In the genomic region with DNA sequence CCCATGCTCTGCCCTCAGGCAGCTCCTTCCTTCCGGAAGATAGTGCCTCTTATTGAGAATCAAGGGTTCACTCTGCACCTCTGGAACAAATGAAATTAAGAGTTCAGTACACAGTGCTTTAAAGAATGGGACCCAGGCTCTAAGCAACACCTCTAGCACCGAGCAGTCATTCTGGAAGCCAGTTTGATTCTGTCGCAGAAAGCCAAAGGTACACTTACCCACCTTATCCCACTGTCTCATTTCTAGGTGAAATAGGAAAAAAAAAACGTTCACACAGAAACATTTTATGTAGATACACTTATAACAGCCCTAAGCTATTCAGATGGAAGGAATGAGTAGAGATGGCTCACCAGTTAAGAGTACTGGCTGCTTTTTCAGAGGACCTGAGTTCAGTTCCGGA, we compare ENCODE assay signal across 8 mouse cellular contexts. TPM values are rescaled to one million over a fixed set of nuclear protein-coding genes. Genes with fewer than 3 reads are reported as not detected.
DNase-seq lines count a peak whose midpoint lies in the region; ATAC-seq and TF ChIP-seq lines count a peak whose summit lies in the region.

Gene Ephx4, plus strand, starts transcription at position 301 of the 400 bp plus-strand sequence.

- TF ChIP-seq CTCF in liver, adult 2 months (IDR thresholded peaks at IDR 0.05; ENCODE audit: low read depth, low read length): no peak
- TF ChIP-seq CTCF in intestine, postnatal 0 days (IDR thresholded peaks at IDR 0.05; ENCODE audit: low read depth): no peak

- no peaks in the 10 kb centered on the region for H3K9me3 ChIP-seq in embryonic facial prominence, embryonic 15.5 days (replicated peaks)
- H3K9me3 ChIP-seq in intestine, postnatal 0 days (ENCODE audit: control insufficient read depth): no peaks in the 10 kb centered on the region
- H3K9me3 ChIP-seq in midbrain, embryonic 16.5 days (replicated peaks; ENCODE audit: control insufficient read depth, low read length, poor library complexity, severe bottlenecking): no peaks in the 10 kb centered on the region

- peaks cover 11% of the 10 kb centered on the region for H3K27me3 ChIP-seq in liver, adult 2 months (ENCODE audit: control insufficient read depth, insufficient read depth, low read length)
- peaks cover 26% of the 10 kb centered on the region for H3K27me3 ChIP-seq in embryonic facial prominence, embryonic 15.5 days
- peaks cover 32% of the 10 kb centered on the region for H3K27me3 ChIP-seq in intestine, postnatal 0 days (replicated peaks; ENCODE audit: control insufficient read depth, insufficient read depth, low read length)
- H3K27me3 ChIP-seq in midbrain, embryonic 16.5 days (ENCODE audit: control insufficient read depth, insufficient read depth, low read depth, low read length): peaks cover 11% of the 10 kb centered on the region

- H3K27ac ChIP-seq in liver, adult 2 months (replicated peaks; ENCODE audit: insufficient read depth, low read depth, low read length): no peak within 1 kb of the TSS
- H3K27ac ChIP-seq in embryonic facial prominence, embryonic 15.5 days (replicated peaks): no peak within 1 kb of the TSS
- no peak within 1 kb of the TSS for H3K27ac ChIP-seq in intestine, postnatal 0 days (ENCODE audit: low read depth, low read length)
- no peak within 1 kb of the TSS for H3K27ac ChIP-seq in midbrain, embryonic 16.5 days (ENCODE audit: low read length)

- no peak for DNase-seq in liver, adult 2 months (ENCODE audit: extremely low read depth, low read depth, low spot score)
- DNase-seq in liver: no peak
- no peak for DNase-seq in T-cell, adult 2 months (ENCODE audit: low spot score)
- no peak for DNase-seq in right cerebral cortex, postnatal 10 days (ENCODE audit: low spot score in 2 of 2)
- no peak for DNase-seq in adrenal gland, adult 2 months

- WGBS in liver, adult 2 months: 36% methylated on average over 5 of the region's 5 CpGs
- 11% methylated on average over 5 of the region's 5 CpGs for WGBS in embryonic facial prominence, embryonic 15.5 days
- 29% methylated on average over 5 of the region's 5 CpGs for WGBS in intestine, postnatal 0 days
- 18% methylated on average over 5 of the region's 5 CpGs for WGBS in midbrain, embryonic 16.5 days

- H3K36me3 ChIP-seq in liver, adult 2 months (ENCODE audit: control insufficient read depth, insufficient read depth, low read length): no peaks in the 10 kb centered on the region
- no peaks in the 10 kb centered on the region for H3K36me3 ChIP-seq in embryonic facial prominence, embryonic 15.5 days
- no peaks in the 10 kb centered on the region for H3K36me3 ChIP-seq in intestine, postnatal 0 days (ENCODE audit: control insufficient read depth, insufficient read depth)
- no peaks in the 10 kb centered on the region for H3K36me3 ChIP-seq in midbrain, embryonic 16.5 days (ENCODE audit: control insufficient read depth, insufficient read depth, low read length)

- ATAC-seq in embryonic facial prominence, embryonic 15.5 days (ENCODE audit: insufficient number of reproducible peaks, low FRiP score, low TSS enrichment, low read depth): no peak
- ATAC-seq in intestine, postnatal 0 days: no peak
- no peak for ATAC-seq in midbrain, embryonic 16.5 days

- H3K79me2 ChIP-seq in liver, adult 2 months (ENCODE audit: control insufficient read depth, insufficient read depth, low read length): no peaks in the 10 kb centered on the region

- peak within 1 kb of the TSS; percentile 49 for H3K4me3 ChIP-seq in liver, adult 2 months (ENCODE audit: insufficient read depth, low read depth, low read length)
- peak within 1 kb of the TSS; percentile 61 for H3K4me3 ChIP-seq in embryonic facial prominence, embryonic 15.5 days (replicated peaks)
- peak within 1 kb of the TSS; percentile 50 for H3K4me3 ChIP-seq in intestine, postnatal 0 days (ENCODE audit: low read depth, low read length)
- peak within 1 kb of the TSS; percentile 61 for H3K4me3 ChIP-seq in midbrain, embryonic 16.5 days (ENCODE audit: low read depth, low read length)

- peak within 1 kb of the TSS; percentile 99 for H3K4me2 ChIP-seq in embryonic facial prominence, embryonic 15.5 days (replicated peaks)
- peak within 1 kb of the TSS; percentile 96 for H3K4me2 ChIP-seq in intestine, postnatal 0 days (replicated peaks; ENCODE audit: low read depth)
- peak within 1 kb of the TSS; percentile 99 for H3K4me2 ChIP-seq in midbrain, embryonic 16.5 days (ENCODE audit: low read length)

- H3K9ac ChIP-seq in liver, adult 2 months (ENCODE audit: low read depth, low read length): peak within 1 kb of the TSS; percentile 32; the same call in 1 of the 2 replicates
- H3K9ac ChIP-seq in embryonic facial prominence, embryonic 15.5 days: peak within 1 kb of the TSS; percentile 57
- H3K9ac ChIP-seq in intestine, postnatal 0 days (ENCODE audit: low read depth, low read length): peak within 1 kb of the TSS; percentile 40; the same call in 1 of the 2 replicates
- H3K9ac ChIP-seq in midbrain, embryonic 16.5 days (ENCODE audit: low read depth, low read length): peak within 1 kb of the TSS; percentile 72

- no peak for TF ChIP-seq POLR2A in liver, adult 2 months (IDR thresholded peaks at IDR 0.05; ENCODE audit: extremely low read depth, insufficient read depth, low read length)

- no peaks in the 10 kb centered on the region for H3K4me1 ChIP-seq in liver, adult 2 months (ENCODE audit: control insufficient read depth, insufficient read depth, low read length)
- peaks cover 5% of the 10 kb centered on the region; the same call in 1 of the 2 replicates for H3K4me1 ChIP-seq in embryonic facial prominence, embryonic 15.5 days
- no peaks in the 10 kb centered on the region for H3K4me1 ChIP-seq in intestine, postnatal 0 days (replicated peaks; ENCODE audit: control insufficient read depth, insufficient read depth, low read length)
- H3K4me1 ChIP-seq in midbrain, embryonic 16.5 days (ENCODE audit: control insufficient read depth, insufficient read depth, low read length): peaks cover 4% of the 10 kb centered on the region

RNA-seq across cellular contexts. Expression of gene Ephx4, which starts in this region (rescaled TPM):
- total RNA-seq in liver, adult 2 months (2014; rRNA removed): 0.65 TPM in 1 of 2 replicates, not detected in the other
- not detected in 2 replicates for polyA plus RNA-seq in liver, adult 2 months (2012; rRNA removed)
- polyA plus RNA-seq in embryonic facial prominence, embryonic 15.5 days (2015; fragmentation: Nextera tagmentation; extraction: Ambion mirVana): 3.0 and 3.7 TPM in 2 replicates
- 0.58 and 0.70 TPM in 2 replicates for polyA plus RNA-seq in intestine, postnatal 0 days (2015; fragmentation: Nextera tagmentation; extraction: Ambion mirVana)
- polyA plus RNA-seq in midbrain, embryonic 16.5 days (2015; fragmentation: Nextera tagmentation; extraction: Ambion mirVana): 2.1 and 3.2 TPM in 2 replicates
- 1 to 10 TPM in 1 of 2 experiments, under 1 TPM in 1; 0.89 to 1.5 TPM for total RNA-seq in adrenal gland, adult 2 months (2021)
- 1.1 TPM in 2 replicates for polyA plus RNA-seq in adrenal gland, adult 2 months (2012; rRNA removed)
